Mouse (Mus musculus) C2C12 (cell line): ENCODE results near the gene Cav2. TPM values are rescaled to one million over a fixed set of nuclear protein-coding genes. Genes with fewer than 3 reads are reported as not detected.

Experiments
- H3K27me3 ChIP-seq: one replicate; pipeline ENCODE4 v1.6.1; 2011; ENCODE audit not compliant: control insufficient read depth, insufficient read depth, insufficient read length
- H3K36me3 ChIP-seq: one replicate; pipeline ENCODE4 v1.6.1; 2011; ENCODE audit not compliant: control insufficient read depth, insufficient read depth
- H3K4me3 ChIP-seq: one replicate; pipeline ENCODE4 v1.5.1; 2011; ENCODE audit warnings: mild to moderate bottlenecking, control low read depth; ENCODE audit not compliant: poor library complexity, insufficient read depth, severe bottlenecking
- H3K79me2 ChIP-seq: one replicate; pipeline ENCODE4 v1.6.1; 2011; ENCODE audit not compliant: control insufficient read depth, insufficient read depth
- H3K79me3 ChIP-seq: one replicate; pipeline ENCODE4 v1.6.1; 2011; ENCODE audit warnings: low read depth, control low read depth
- H3ac ChIP-seq: one replicate; pipeline ENCODE3; 2011; ENCODE audit warnings: low read depth; ENCODE audit not compliant: control insufficient read depth, insufficient read length
- CEBPB ChIP-seq: IDR thresholded peaks from one replicate; pipeline ENCODE4 v1.6.1; 2011; ENCODE audit warnings: low read depth, mild to moderate bottlenecking, control low read depth, moderate library complexity
- CTCF ChIP-seq: IDR thresholded peaks from one replicate; pipeline ENCODE4 v1.5.1; 2011; ENCODE audit not compliant: control insufficient read depth, insufficient read depth, insufficient read length
- FOSL1 ChIP-seq: IDR thresholded peaks from one replicate; pipeline ENCODE4 v1.8.0; 2011; ENCODE audit warnings: mild to moderate bottlenecking, low read length; ENCODE audit not compliant: poor library complexity, insufficient read depth, severe bottlenecking
- MAX ChIP-seq: IDR thresholded peaks from one replicate; pipeline ENCODE4 v1.6.1; 2011; ENCODE audit warnings: mild to moderate bottlenecking, control low read depth
- MYOD1 ChIP-seq: IDR thresholded peaks from one replicate; pipeline ENCODE4 v1.6.1; 2011; ENCODE audit warnings: low read depth; ENCODE audit not compliant: control insufficient read depth, insufficient read length
- MYOG ChIP-seq: IDR thresholded peaks from one replicate; pipeline ENCODE4 v1.6.1; 2011; ENCODE audit not compliant: control insufficient read depth, insufficient read length; ENCODE audit errors: extremely low read depth
- USF1 ChIP-seq: IDR thresholded peaks from one replicate; pipeline ENCODE4 v1.6.1; 2011; ENCODE audit warnings: low read depth, mild to moderate bottlenecking, control low read depth, moderate library complexity
- polyA plus RNA-seq: library from polyadenylated mRNA; unstranded; fragments of >200 nt; fragmentation: generic; extraction: Trizol; gene quantifications from one replicate; pipeline ENCODE4 v1.2.1, GENCODE M21; 2012; ENCODE audit warnings: missing spikeins

Cav2 gene
- polyA plus RNA-seq, 1 experiment, result 3.4 TPM

DNA sequence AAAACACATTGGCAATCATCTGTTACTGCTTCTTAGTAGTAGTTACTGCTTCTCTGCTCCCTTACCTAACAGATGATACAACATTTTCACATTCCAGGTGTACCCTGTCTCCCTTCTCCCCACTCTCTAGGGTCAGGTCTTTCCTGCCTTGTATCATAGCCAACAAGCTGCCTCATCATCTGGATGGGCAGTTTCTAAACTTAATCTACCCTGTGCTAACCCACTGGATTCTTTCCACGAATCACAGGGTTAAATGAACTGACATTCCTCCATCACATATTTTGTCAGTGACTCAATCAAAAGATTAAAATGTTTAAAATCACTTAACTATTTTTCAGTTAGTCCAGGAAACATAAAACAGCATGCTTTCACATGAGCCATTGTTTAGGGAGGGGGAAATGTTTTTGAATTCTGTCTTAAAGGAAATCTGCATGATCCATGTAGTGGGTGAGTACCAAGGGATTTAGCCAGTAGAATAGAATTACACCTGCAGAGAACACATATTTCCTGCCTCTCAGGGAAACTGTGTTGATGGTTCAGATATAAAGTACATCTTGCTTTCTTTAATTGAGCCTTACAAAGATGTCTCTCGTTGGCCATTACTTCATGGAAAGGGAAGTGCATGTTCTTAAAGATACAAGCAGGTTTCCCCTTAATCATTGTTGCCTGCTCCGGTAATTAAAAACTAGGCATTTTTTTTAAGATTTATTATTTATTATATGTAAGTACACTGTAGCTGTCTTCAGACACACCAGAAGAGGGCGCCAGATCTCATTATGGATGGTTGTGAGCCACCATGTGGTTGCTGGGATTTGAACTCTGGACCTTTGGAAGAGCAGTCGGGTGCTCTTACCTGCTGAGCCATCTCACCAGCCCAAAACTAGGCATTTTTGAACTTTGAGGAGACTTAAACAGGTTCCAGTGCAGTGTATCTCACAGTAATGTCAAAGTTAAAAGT lies 34.0 kb downstream of the Cav2 start:
- Histone ChIP-seq H3K27me3 (no peaks in the 10 kb centered on the region), H3K4me3 (no peak overlapping the region), H3K79me2 (peaks cover 42% of the 10 kb centered on the region), H3ac (no peak overlapping the region), H3K36me3 (peaks cover 6% of the 10 kb centered on the region), H3K79me3 (peaks cover 18% of the 10 kb centered on the region)
- no peak for TF ChIP-seq MAX
- no peak for TF ChIP-seq MYOG
- no peak for TF ChIP-seq CEBPB
- TF ChIP-seq MYOD1, result no peak
- TF ChIP-seq USF1, result no peak
- no peak for TF ChIP-seq CTCF
- no peak for TF ChIP-seq FOSL1

DNA sequence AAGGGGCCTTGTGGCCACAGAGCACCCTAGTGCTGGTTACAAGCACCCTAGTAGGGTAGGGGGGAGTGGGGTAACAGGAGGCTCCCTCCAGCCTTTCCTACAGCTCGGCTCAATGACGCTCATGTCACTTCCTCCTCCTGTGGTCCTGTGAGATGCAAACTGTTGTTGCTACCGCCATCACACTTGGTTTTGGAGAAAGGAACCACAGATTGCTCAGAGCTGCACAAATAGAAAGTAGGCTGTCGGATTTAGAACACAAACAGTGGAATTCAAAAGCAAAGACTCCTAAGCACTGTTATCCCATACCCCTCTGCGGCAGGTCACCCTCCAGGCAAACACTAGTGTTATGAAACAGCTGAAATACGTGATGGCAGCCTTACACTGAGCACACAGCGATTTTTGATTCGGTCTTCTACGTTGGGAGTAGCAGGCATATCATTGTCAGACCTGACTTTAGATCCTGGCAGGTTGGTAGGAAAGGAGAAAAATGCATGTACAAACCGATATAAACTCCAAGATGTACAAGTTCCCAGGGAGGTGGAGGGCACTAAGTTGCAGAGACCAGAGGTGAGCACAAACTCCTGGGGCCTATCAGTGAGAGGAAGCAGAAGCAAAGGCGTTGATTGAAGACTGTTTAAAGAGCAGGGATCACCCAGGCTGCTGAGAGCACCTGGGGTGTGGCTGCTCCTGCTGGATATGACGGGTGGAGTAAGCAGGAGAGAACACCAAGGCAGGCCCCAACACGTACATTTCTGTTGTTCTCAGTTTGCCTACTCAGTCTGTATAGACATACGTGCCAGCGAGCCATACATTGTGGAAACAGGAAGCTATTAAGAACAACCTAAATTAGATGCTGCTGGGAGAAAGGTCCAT lies 35.5 kb downstream of the Cav2 start:
- no peak for TF ChIP-seq FOSL1
- TF ChIP-seq MAX, result no peak
- peaks cover 18% of the 10 kb centered on the region for H3K36me3 ChIP-seq

DNA sequence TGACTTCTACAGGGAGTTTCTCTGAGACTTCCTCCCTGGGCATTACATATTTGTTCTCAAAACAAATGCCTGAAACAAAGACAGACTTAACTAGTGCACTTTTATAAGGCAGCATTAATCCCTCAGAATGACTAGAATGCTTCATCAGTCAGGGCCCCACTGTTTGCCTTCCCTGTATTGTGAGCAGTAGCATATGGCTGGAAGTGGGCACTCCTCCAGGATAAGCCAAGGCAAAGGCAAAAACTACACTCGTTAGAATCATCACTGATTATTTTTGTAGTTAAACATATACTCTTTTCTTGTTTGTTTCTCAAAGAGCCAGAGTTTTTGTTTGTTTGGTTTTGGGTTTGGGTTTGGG lies 36.2 kb downstream of the Cav2 start:
- Histone ChIP-seq H3ac (no peak overlapping the region), H3K79me3 (peaks cover 6% of the 10 kb centered on the region), H3K27me3 (no peaks in the 10 kb centered on the region), H3K4me3 (no peak overlapping the region), H3K36me3 (peaks cover 18% of the 10 kb centered on the region), H3K79me2 (peaks cover 20% of the 10 kb centered on the region)
- TF ChIP-seq MYOD1, result no peak
- no peak for TF ChIP-seq FOSL1
- TF ChIP-seq CTCF, result no peak
- no peak for TF ChIP-seq USF1
- TF ChIP-seq MAX, result no peak
- no peak for TF ChIP-seq MYOG
- no peak for TF ChIP-seq CEBPB

More for the DNA sequence above, 35.5 kb downstream of the Cav2 start:
- H3K79me2 ChIP-seq, result peaks cover 26% of the 10 kb centered on the region
- no peak overlapping the region for H3K4me3 ChIP-seq
- no peaks in the 10 kb centered on the region for H3K27me3 ChIP-seq
- H3K79me3 ChIP-seq, result peaks cover 11% of the 10 kb centered on the region
- no peak overlapping the region for H3ac ChIP-seq

DNA sequence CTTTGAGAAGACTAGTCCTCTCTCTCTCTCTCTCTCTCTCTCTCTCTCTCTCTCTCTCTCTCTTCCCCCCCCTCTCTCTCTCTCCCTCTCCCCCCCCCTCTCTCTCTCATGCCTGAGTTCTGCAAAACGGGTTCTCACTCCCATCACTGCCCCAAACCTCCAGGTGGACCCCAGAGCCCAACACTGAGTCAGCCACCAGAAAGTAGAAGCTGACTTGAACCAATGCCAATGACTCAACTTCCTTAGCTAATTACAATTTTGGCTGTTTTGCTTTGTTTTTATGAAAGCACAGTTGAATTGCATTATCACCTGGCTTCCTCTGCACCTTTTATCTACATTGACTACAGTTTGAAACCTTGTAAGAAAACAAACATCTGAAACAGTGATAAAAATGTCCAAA lies 37.0 kb downstream of the Cav2 start:
- H3ac ChIP-seq, result no peak overlapping the region
- no peak overlapping the region for H3K4me3 ChIP-seq
- H3K79me2 ChIP-seq, result peaks cover 16% of the 10 kb centered on the region
- no peaks in the 10 kb centered on the region for H3K27me3 ChIP-seq
- peaks cover 18% of the 10 kb centered on the region for H3K36me3 ChIP-seq
- H3K79me3 ChIP-seq, result peaks cover 6% of the 10 kb centered on the region
- no peak for TF ChIP-seq MYOG
- no peak for TF ChIP-seq MYOD1
- TF ChIP-seq MAX, result no peak
- TF ChIP-seq CEBPB, result no peak
- TF ChIP-seq USF1, result no peak
- TF ChIP-seq CTCF, result no peak
- no peak for TF ChIP-seq FOSL1

DNA sequence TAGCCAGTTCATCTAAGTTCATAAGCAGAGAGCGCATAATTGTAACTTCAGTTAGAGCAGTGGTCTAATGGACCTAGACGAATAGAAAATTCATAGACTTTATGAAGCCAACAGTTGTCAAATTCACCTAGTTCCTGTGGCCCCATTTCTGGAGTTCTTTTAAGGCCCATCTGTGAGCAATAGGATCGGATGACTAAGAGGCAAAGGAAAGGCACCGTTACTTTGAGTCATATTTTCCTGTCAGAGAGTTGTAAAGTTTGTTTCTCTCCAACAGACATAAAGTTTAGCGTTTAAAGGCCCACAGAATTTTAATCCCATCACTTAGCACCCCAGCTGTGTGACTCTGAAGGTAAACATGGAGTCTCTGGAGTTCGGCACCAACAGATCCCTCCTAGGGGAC lies 41.0 kb downstream of the Cav2 start:
- H3K36me3 ChIP-seq, result peaks cover 31% of the 10 kb centered on the region
- peaks cover 9% of the 10 kb centered on the region for H3K79me2 ChIP-seq
- no peak for TF ChIP-seq FOSL1
- H3ac ChIP-seq, result no peak overlapping the region
- no peaks in the 10 kb centered on the region for H3K27me3 ChIP-seq
- H3K4me3 ChIP-seq, result no peak overlapping the region
- no peaks in the 10 kb centered on the region for H3K79me3 ChIP-seq
